Mouse (Mus musculus) embryonic facial prominence, embryonic 11.5 days (tissue): ENCODE measurements around the gene Hnrnpul1. TPM values are rescaled to one million over a fixed set of nuclear protein-coding genes. Genes with fewer than 3 reads are reported as not detected.

Experiments
- ATAC-seq: fragments of 200-750 bp; cut with Nextera tagmentation; replicated peaks from 2 replicates; pipeline ENCODE4 v1.8.0; 2017; ENCODE audit warnings: low read depth; ENCODE audit not compliant: insufficient number of reproducible peaks, low FRiP score, low TSS enrichment
- DNase-seq: peaks from one replicate; pipeline ENCODE4 v3.0.0-alpha.2; 2015; ENCODE audit warnings: low spot score
- H3K27ac ChIP-seq: fragments of 300-500 bp; sonication (generic); replicated peaks from 2 replicates; pipeline ENCODE4 v1.5.1; 2014; ENCODE audit warnings: mild to moderate bottlenecking, low read depth, low read length, control low read depth
- H3K27me3 ChIP-seq: fragments of 300-500 bp; sonication (generic); 2 replicates; pipeline ENCODE4 v1.6.1; 2014; ENCODE audit warnings: mild to moderate bottlenecking, low read length, moderate library complexity, mixed read lengths; ENCODE audit not compliant: control insufficient read depth, insufficient read depth
- H3K36me3 ChIP-seq: fragments of 300-500 bp; sonication (generic); replicated peaks from 2 replicates; pipeline ENCODE4 v1.6.1; 2014; ENCODE audit warnings: low read depth, mild to moderate bottlenecking, low read length, moderate library complexity, mixed read lengths; ENCODE audit not compliant: control insufficient read depth, insufficient read depth
- H3K4me1 ChIP-seq: fragments of 300-500 bp; sonication (generic); 2 replicates; pipeline ENCODE4 v1.6.1; 2014; ENCODE audit warnings: low read length, mixed read lengths; ENCODE audit not compliant: control insufficient read depth, insufficient read depth
- H3K4me2 ChIP-seq: fragments of 300-500 bp; sonication (generic); 2 replicates; pipeline ENCODE4 v1.6.1; 2014; ENCODE audit warnings: low read depth, mild to moderate bottlenecking, control low read depth, low read length, moderate library complexity
- H3K4me3 ChIP-seq: fragments of 300-500 bp; sonication (generic); 2 replicates; pipeline ENCODE4 v1.5.1; 2014; ENCODE audit warnings: low read depth, low read length, control low read depth
- H3K9ac ChIP-seq: fragments of 300-500 bp; sonication (generic); replicated peaks from 2 replicates; pipeline ENCODE4 v1.6.1; 2014; ENCODE audit warnings: mild to moderate bottlenecking, control low read depth, low read length
- H3K9me3 ChIP-seq: fragments of 300-500 bp; sonication (generic); replicated peaks from 2 replicates; pipeline ENCODE4 v1.6.1; 2016; ENCODE audit warnings: mild to moderate bottlenecking, low read length, inconsistent platforms, mixed read lengths; ENCODE audit not compliant: control insufficient read depth
- WGBS: fragments of 180-500 bp; shearing (Covaris S2); extraction: QIAGEN DNeasy Blood & Tissue Kit; methylation state at CpG from one replicate; pipeline ENCODE4 v1.1.7; 2014; 5-methylcytosine and 5-hydroxymethylcytosine counted together
- polyA plus RNA-seq: library from polyadenylated mRNA; unstranded; fragments of >200 nt; fragmentation: Nextera tagmentation; extraction: Ambion mirVana; gene quantifications from 2 replicates; pipeline ENCODE4 v1.2.1, GENCODE M21; 2014

Gene Hnrnpul1
- polyA plus RNA-seq, 1 experiment from 2014 or later = 76.8 TPM

- Histone ChIP-seq H3K9me3 (no peaks in the 10 kb centered on the region), H3K27ac (no peak overlapping the region), H3K4me3 (no peak overlapping the region), H3K9ac (no peak overlapping the region), H3K36me3 (peaks cover 18% of the 10 kb centered on the region), H3K4me1 (peaks cover 17% of the 10 kb centered on the region), H3K27me3 (no peaks in the 10 kb centered on the region), H3K4me2 (no peak overlapping the region)
- ATAC-seq (no peak), DNase-seq (no peak)
- WGBS = 91% methylated on average over 8 of the region's 8 CpGs
Measured at GRCm38 (mm10) chr7:25714581-25714980, 40.0 kb downstream of the Hnrnpul1 start.

- H3K4me3 ChIP-seq = no peak overlapping the region
- no peak for DNase-seq
- H3K36me3 ChIP-seq = peaks cover 18% of the 10 kb centered on the region
- H3K4me1 ChIP-seq = peaks cover 20% of the 10 kb centered on the region
- H3K27me3 ChIP-seq = no peaks in the 10 kb centered on the region
- ATAC-seq = no peak
- no peak overlapping the region for H3K27ac ChIP-seq
- H3K9me3 ChIP-seq = no peaks in the 10 kb centered on the region
- 85% methylated on average over 9 of the region's 9 CpGs for WGBS
- H3K9ac ChIP-seq = no peak overlapping the region
- no peak overlapping the region for H3K4me2 ChIP-seq
Measured at GRCm38 (mm10) chr7:25712801-25713200, 41.8 kb downstream of the Hnrnpul1 start.

GRCm38 (mm10) chr7:25711731-25712197 is 42.8 kb downstream of the Hnrnpul1 start:
- Histone ChIP-seq H3K9me3 (no peaks in the 10 kb centered on the region), H3K4me1 (peaks cover 20% of the 10 kb centered on the region), H3K9ac (peak overlapping the region; percentile 37; the same call in 1 of the 2 replicates), H3K27me3 (no peaks in the 10 kb centered on the region), H3K4me3 (no peak overlapping the region), H3K27ac (0 out of 2 replicates have a peak overlapping the region, but pooled peaks have one; percentile 35), H3K36me3 (peaks cover 18% of the 10 kb centered on the region), H3K4me2 (peak overlapping the region; percentile 19; the same call in 1 of the 2 replicates)
- DNase-seq (peak; percentile 70), ATAC-seq (peak; percentile 60)
- 6% methylated on average over 7 of the region's 7 CpGs for WGBS

GRCm38 (mm10) chr7:25711165-25711564 is 43.4 kb downstream of the Hnrnpul1 start:
- no peak overlapping the region for H3K4me2 ChIP-seq
- H3K27me3 ChIP-seq = no peaks in the 10 kb centered on the region
- DNase-seq (no peak), ATAC-seq (0 out of 2 replicates have a peak, but pooled peaks have one; percentile 3)
- H3K4me1 ChIP-seq = peaks cover 20% of the 10 kb centered on the region
- peaks cover 18% of the 10 kb centered on the region for H3K36me3 ChIP-seq
- H3K27ac ChIP-seq = no peak overlapping the region
- H3K9me3 ChIP-seq = no peaks in the 10 kb centered on the region
- 60% methylated on average over 5 of the region's 5 CpGs for WGBS
- no peak overlapping the region for H3K9ac ChIP-seq
- H3K4me3 ChIP-seq = no peak overlapping the region

- Histone ChIP-seq H3K27ac (0 out of 2 replicates have a peak overlapping the region, but pooled peaks have one; percentile 28), H3K4me1 (peaks cover 20% of the 10 kb centered on the region), H3K9ac (peak overlapping the region; percentile 41), H3K36me3 (peaks cover 14% of the 10 kb centered on the region), H3K4me2 (peak overlapping the region; percentile 23), H3K4me3 (no peak overlapping the region), H3K9me3 (no peaks in the 10 kb centered on the region), H3K27me3 (no peaks in the 10 kb centered on the region)
- WGBS = 5% methylated on average over 7 of the region's 7 CpGs
- ATAC-seq = 0 out of 2 replicates have a peak, but pooled peaks have one; percentile 36
- DNase-seq = no peak
Measured at GRCm38 (mm10) chr7:25710519-25711130, 43.9 kb downstream of the Hnrnpul1 start.

GRCm38 (mm10) chr7:25709961-25710360 is 44.6 kb downstream of the Hnrnpul1 start:
- Histone ChIP-seq H3K4me3 (no peak overlapping the region), H3K4me1 (peaks cover 20% of the 10 kb centered on the region), H3K9me3 (no peaks in the 10 kb centered on the region), H3K27ac (no peak overlapping the region), H3K36me3 (peaks cover 8% of the 10 kb centered on the region), H3K4me2 (no peak overlapping the region), H3K27me3 (no peaks in the 10 kb centered on the region), H3K9ac (peak overlapping the region; percentile 41)
- ATAC-seq = no peak
- 12% methylated on average over 12 of the region's 12 CpGs for WGBS
- DNase-seq = no peak

- Histone ChIP-seq H3K9ac (peak overlapping the region; percentile 25; the same call in 1 of the 2 replicates), H3K9me3 (no peaks in the 10 kb centered on the region), H3K4me2 (no peak overlapping the region), H3K4me3 (no peak overlapping the region), H3K27me3 (peaks cover 7% of the 10 kb centered on the region; the same call in 1 of the 2 replicates), H3K36me3 (no peaks in the 10 kb centered on the region; the same call in 1 of the 2 replicates), H3K4me1 (peaks cover 24% of the 10 kb centered on the region), H3K27ac (0 out of 2 replicates have a peak overlapping the region, but pooled peaks have one; percentile 20)
- DNase-seq (no peak), ATAC-seq (no peak)
- WGBS = 45% methylated on average over 15 of the region's 15 CpGs
Measured at GRCm38 (mm10) chr7:25707581-25708292, 46.8 kb downstream of the Hnrnpul1 start.
